Mouse (Mus musculus): ENCODE measurements around the gene Zpbp.

- TF ChIP-seq E2F4 (IDR thresholded peaks at IDR 0.05; ENCODE audit: insufficient read depth) (no peak), REST (IDR thresholded peaks at IDR 0.05; ENCODE audit: insufficient read depth, insufficient read length) (no peak), POLR2A (IDR thresholded peaks at IDR 0.05; ENCODE audit: insufficient read length, low read depth) (no peak), POLR2AphosphoS2 (IDR thresholded peaks at IDR 0.05; ENCODE audit: insufficient read length, low read depth) (no peak), USF1 (IDR thresholded peaks at IDR 0.05; ENCODE audit: low read depth) (no peak), MAX (IDR thresholded peaks at IDR 0.05; ENCODE audit: low read depth) (no peak)
Observed at GRCm38 (mm10) chr11:11414188-11414587, 48.0 kb downstream of the Zpbp start.
